Mouse (Mus musculus): ENCODE data around the gene Wwox.

GRCm38 (mm10) chr8:115038426-115038825 lies 599.0 kb downstream of the Wwox start:
- no peak for TF ChIP-seq ZNF384 (IDR thresholded peaks at IDR 0.05; ENCODE audit: low read depth, low read length)
- TF ChIP-seq ZC3H11A (IDR thresholded peaks at IDR 0.05; ENCODE audit: borderline replicate concordance, low read depth, low read length), result no peak
- TF ChIP-seq CHD2 (IDR thresholded peaks at IDR 0.05; ENCODE audit: low read depth, low read length), result no peak
- no peak for TF ChIP-seq MAFK (IDR thresholded peaks at IDR 0.05; ENCODE audit: insufficient read depth, low read depth, low read length)
- no peak for TF ChIP-seq HCFC1 (IDR thresholded peaks at IDR 0.05; ENCODE audit: borderline replicate concordance, insufficient read depth, low read length)

All from ES-E14 (cell line).